Mouse (Mus musculus) lung, postnatal 0 days (tissue): ENCODE data around the gene Rnls. TPM values are rescaled to one million over a fixed set of nuclear protein-coding genes. Genes with fewer than 3 reads are reported as not detected.

Source experiments
- ATAC-seq: fragments of 200-750 bp; cut with Nextera tagmentation; 2 replicates; pipeline ENCODE4 v1.8.0; 2017; ENCODE audit warnings: moderate library complexity
- DNase-seq: peaks from one replicate; pipeline ENCODE4 v3.0.0-alpha.2; 2016; ENCODE audit warnings: low spot score
- H3K27ac ChIP-seq: fragments of 300-500 bp; sonication (generic); 2 replicates; pipeline ENCODE4 v1.5.1; 2014; ENCODE audit warnings: antibody characterized with exemption, mild to moderate bottlenecking, low read length, mixed read lengths
- H3K27me3 ChIP-seq: fragments of 300-500 bp; sonication (generic); replicated peaks from 2 replicates; pipeline ENCODE4 v1.6.1; 2014; ENCODE audit warnings: low read length, mixed read lengths; ENCODE audit not compliant: insufficient read depth
- H3K36me3 ChIP-seq: fragments of 300-500 bp; sonication (generic); 2 replicates; pipeline ENCODE4 v1.6.1; 2014; ENCODE audit warnings: low read length, mixed read lengths; ENCODE audit not compliant: insufficient read depth
- H3K4me1 ChIP-seq: fragments of 300-500 bp; sonication (generic); 2 replicates; pipeline ENCODE4 v1.6.1; 2014; ENCODE audit warnings: antibody characterized with exemption, low read depth, low read length, mixed read lengths; ENCODE audit not compliant: insufficient read depth
- H3K4me2 ChIP-seq: fragments of 300-500 bp; sonication (generic); replicated peaks from 2 replicates; pipeline ENCODE4 v1.6.1; 2014; ENCODE audit warnings: low read depth, mild to moderate bottlenecking, low read length, moderate library complexity, mixed read lengths
- H3K4me3 ChIP-seq: fragments of 300-500 bp; sonication (generic); 2 replicates; pipeline ENCODE4 v1.5.1; 2014; ENCODE audit warnings: low read depth, low read length
- H3K9ac ChIP-seq: fragments of 300-500 bp; sonication (generic); replicated peaks from 2 replicates; pipeline ENCODE4 v1.6.1; 2014; ENCODE audit warnings: low read depth, mild to moderate bottlenecking
- H3K9me3 ChIP-seq: fragments of 300-500 bp; sonication (generic); 2 replicates; pipeline ENCODE4 v1.6.1; 2016; ENCODE audit warnings: low read length, mixed read lengths
- CTCF ChIP-seq: IDR thresholded peaks from 2 replicates; pipeline ENCODE4 v1.5.1; 2016; ENCODE audit warnings: antibody characterized with exemption, mild to moderate bottlenecking
- EP300 ChIP-seq: IDR thresholded peaks from 2 replicates; pipeline ENCODE4 v1.6.1; 2016; ENCODE audit warnings: antibody characterized with exemption, mild to moderate bottlenecking, control low read depth
- WGBS: fragments of 180-500 bp; shearing (Covaris S2); extraction: QIAGEN DNeasy Blood & Tissue Kit; methylation state at CpG from one replicate; pipeline ENCODE4 v1.1.7; 2014; 5-methylcytosine and 5-hydroxymethylcytosine counted together
- polyA plus RNA-seq: library from polyadenylated mRNA; unstranded; fragments of >200 nt; fragmentation: Nextera tagmentation; extraction: Ambion mirVana; gene quantifications from 2 replicates; pipeline ENCODE4 v1.2.1, GENCODE M21; 2015

Gene Rnls
- polyA plus RNA-seq, 1 experiment from 2014 or later, result 9.6 TPM

- H3K27ac ChIP-seq, result no peak overlapping the region
- WGBS, result 65% methylated on average over 1 of the region's 1 CpGs
Measured at GRCm38 (mm10) chr19:33161903-33162302, 230.2 kb downstream of the Rnls start.

GRCm38 (mm10) chr19:33159897-33160296, 232.2 kb downstream of the Rnls start:
- no peak overlapping the region for H3K4me3 ChIP-seq
- H3K27ac ChIP-seq, result no peak overlapping the region
- WGBS, result 82% methylated on average over 2 of the region's 2 CpGs
- H3K9ac ChIP-seq, result no peak overlapping the region
- no peak overlapping the region for H3K4me2 ChIP-seq
- H3K27me3 ChIP-seq, result no peaks in the 10 kb centered on the region
- TF ChIP-seq EP300, result no peak
- no peak for TF ChIP-seq CTCF
- no peaks in the 10 kb centered on the region for H3K36me3 ChIP-seq
- DNase-seq, result no peak
- H3K9me3 ChIP-seq, result no peaks in the 10 kb centered on the region
- no peak for ATAC-seq
- H3K4me1 ChIP-seq, result no peaks in the 10 kb centered on the region

More at GRCm38 (mm10) chr19:33161903-33162302, 230.2 kb downstream of the Rnls start:
- no peak for ATAC-seq
- no peak overlapping the region for H3K9ac ChIP-seq
- H3K4me2 ChIP-seq, result no peak overlapping the region
- H3K4me1 ChIP-seq, result no peaks in the 10 kb centered on the region
- TF ChIP-seq EP300 (no peak), CTCF (no peak)
- no peaks in the 10 kb centered on the region for H3K36me3 ChIP-seq
- H3K4me3 ChIP-seq, result no peak overlapping the region
- no peaks in the 10 kb centered on the region for H3K27me3 ChIP-seq
- H3K9me3 ChIP-seq, result no peaks in the 10 kb centered on the region
- no peak for DNase-seq

GRCm38 (mm10) chr19:33159192-33159591, 232.9 kb downstream of the Rnls start:
- ATAC-seq, result no peak
- no peak overlapping the region for H3K27ac ChIP-seq
- TF ChIP-seq EP300 (no peak), CTCF (no peak)

GRCm38 (mm10) chr19:33158234-33158633, 233.9 kb downstream of the Rnls start:
- 80% methylated on average over 2 of the region's 2 CpGs for WGBS
- H3K4me2 ChIP-seq, result no peak overlapping the region
- no peak for DNase-seq
- H3K27me3 ChIP-seq, result no peaks in the 10 kb centered on the region
- H3K27ac ChIP-seq, result no peak overlapping the region
- TF ChIP-seq CTCF (no peak), EP300 (no peak)
- no peak for ATAC-seq
- no peak overlapping the region for H3K9ac ChIP-seq
- H3K9me3 ChIP-seq, result no peaks in the 10 kb centered on the region
- H3K36me3 ChIP-seq, result no peaks in the 10 kb centered on the region
- H3K4me1 ChIP-seq, result no peaks in the 10 kb centered on the region
- no peak overlapping the region for H3K4me3 ChIP-seq

More at GRCm38 (mm10) chr19:33159192-33159591, 232.9 kb downstream of the Rnls start:
- no peaks in the 10 kb centered on the region for H3K27me3 ChIP-seq
- H3K9me3 ChIP-seq, result no peaks in the 10 kb centered on the region
- DNase-seq, result no peak
- WGBS, result 65% methylated on average over 1 of the region's 1 CpGs
- no peaks in the 10 kb centered on the region for H3K36me3 ChIP-seq
- no peak overlapping the region for H3K4me2 ChIP-seq
- H3K4me3 ChIP-seq, result no peak overlapping the region
- H3K9ac ChIP-seq, result no peak overlapping the region
- no peaks in the 10 kb centered on the region for H3K4me1 ChIP-seq

- ATAC-seq (no peak), DNase-seq (no peak)
- WGBS, result 80% methylated on average over 3 of the region's 3 CpGs
- Histone ChIP-seq H3K9me3 (no peaks in the 10 kb centered on the region), H3K4me2 (no peak overlapping the region), H3K27ac (no peak overlapping the region), H3K36me3 (no peaks in the 10 kb centered on the region), H3K4me3 (no peak overlapping the region), H3K27me3 (no peaks in the 10 kb centered on the region), H3K4me1 (no peaks in the 10 kb centered on the region), H3K9ac (no peak overlapping the region)
- TF ChIP-seq EP300, result no peak
- TF ChIP-seq CTCF, result no peak
Measured at GRCm38 (mm10) chr19:33148411-33148810, 243.7 kb downstream of the Rnls start.

GRCm38 (mm10) chr19:33143198-33143597, 248.9 kb downstream of the Rnls start:
- 86% methylated on average over 2 of the region's 2 CpGs for WGBS
- DNase-seq, result no peak

GRCm38 (mm10) chr19:33137316-33137715, 254.8 kb downstream of the Rnls start:
- Histone ChIP-seq H3K27ac (no peak overlapping the region), H3K9ac (no peak overlapping the region), H3K4me2 (no peak overlapping the region), H3K36me3 (no peaks in the 10 kb centered on the region), H3K4me1 (no peaks in the 10 kb centered on the region), H3K27me3 (no peaks in the 10 kb centered on the region), H3K4me3 (no peak overlapping the region), H3K9me3 (no peaks in the 10 kb centered on the region; the same call in 1 of the 2 replicates)
- TF ChIP-seq CTCF, result no peak
- no peak for TF ChIP-seq EP300
- no peak for DNase-seq
- no peak for ATAC-seq
- 70% methylated on average over 5 of the region's 5 CpGs for WGBS

More at GRCm38 (mm10) chr19:33143198-33143597, 248.9 kb downstream of the Rnls start:
- Histone ChIP-seq H3K27me3 (no peaks in the 10 kb centered on the region), H3K27ac (no peak overlapping the region), H3K4me3 (no peak overlapping the region), H3K36me3 (no peaks in the 10 kb centered on the region), H3K9me3 (no peaks in the 10 kb centered on the region; the same call in 1 of the 2 replicates), H3K4me2 (no peak overlapping the region), H3K9ac (no peak overlapping the region), H3K4me1 (no peaks in the 10 kb centered on the region)
- no peak for ATAC-seq
- TF ChIP-seq EP300, result no peak
- no peak for TF ChIP-seq CTCF
